Mouse (Mus musculus) frontal cortex, postnatal 14 days (tissue): Measurements from ENCODE around the gene Ntn3.

ENCODE experiments used
- DNase-seq, 2 experiments: peaks; one replicate each; pipeline ENCODE4 v3.0.0; 2022; ENCODE audit warnings: low spot score in 2 of 2

Ntn3 gene

GRCm38 (mm10) chr17:24191481-24191880 is 17.9 kb downstream of the Ntn3 start:
- no peak for DNase-seq

GRCm38 (mm10) chr17:24190934-24191333 is 18.4 kb downstream of the Ntn3 start:
- DNase-seq: no peak

- DNase-seq: no peak
Measured at GRCm38 (mm10) chr17:24174259-24174658, 35.1 kb downstream of the Ntn3 start.

GRCm38 (mm10) chr17:24173423-24173822 is 35.9 kb downstream of the Ntn3 start:
- DNase-seq: peak in 1 of 2 experiments; percentile 67

GRCm38 (mm10) chr17:24171738-24172137 is 37.6 kb downstream of the Ntn3 start:
- no peak for DNase-seq

- DNase-seq: no peak
Measured at GRCm38 (mm10) chr17:24170729-24171128, 38.6 kb downstream of the Ntn3 start.

- DNase-seq: no peak
Measured at GRCm38 (mm10) chr17:24170125-24170524, 39.2 kb downstream of the Ntn3 start.

GRCm38 (mm10) chr17:24169317-24170065 is 39.8 kb downstream of the Ntn3 start, which contains the start of gene Atp6v0c:
TSS of gene Atp6v0c (minus strand) at chr17:24169702.
- peak; percentile 93 to 94 for DNase-seq

GRCm38 (mm10) chr17:24168590-24169277 is 40.6 kb downstream of the Ntn3 start:
- DNase-seq: peak; percentile 67 to 74

- DNase-seq: no peak
Measured at GRCm38 (mm10) chr17:24167891-24168505, 41.3 kb downstream of the Ntn3 start.

- DNase-seq: no peak
Measured at GRCm38 (mm10) chr17:24167120-24167519, 42.2 kb downstream of the Ntn3 start.

- no peak for DNase-seq
Measured at GRCm38 (mm10) chr17:24164566-24165259, 44.6 kb downstream of the Ntn3 start.

- DNase-seq: peak; percentile 95 to 97
Measured at GRCm38 (mm10) chr17:24163176-24163962, 46.0 kb downstream of the Ntn3 start, which contains the start of gene Amdhd2. TSS of gene Amdhd2 (minus strand) at chr17:24163766.

GRCm38 (mm10) chr17:24162584-24163175 is 46.7 kb downstream of the Ntn3 start:
- no peak for DNase-seq

GRCm38 (mm10) chr17:24161466-24161865 is 47.9 kb downstream of the Ntn3 start:
- no peak for DNase-seq

GRCm38 (mm10) chr17:24157526-24157925 is 51.8 kb downstream of the Ntn3 start:
- no peak for DNase-seq

- DNase-seq: no peak
Measured at GRCm38 (mm10) chr17:24157121-24157520, 52.2 kb downstream of the Ntn3 start.

- no peak for DNase-seq
Measured at GRCm38 (mm10) chr17:24156394-24156793, 52.9 kb downstream of the Ntn3 start.

- DNase-seq: no peak
Measured at GRCm38 (mm10) chr17:24155742-24156141, 53.6 kb downstream of the Ntn3 start.

- DNase-seq: no peak
Measured at GRCm38 (mm10) chr17:24154463-24154862, 54.9 kb downstream of the Ntn3 start.
